8 mouse cellular contexts compared by ENCODE assay signal in the genomic region with DNA sequence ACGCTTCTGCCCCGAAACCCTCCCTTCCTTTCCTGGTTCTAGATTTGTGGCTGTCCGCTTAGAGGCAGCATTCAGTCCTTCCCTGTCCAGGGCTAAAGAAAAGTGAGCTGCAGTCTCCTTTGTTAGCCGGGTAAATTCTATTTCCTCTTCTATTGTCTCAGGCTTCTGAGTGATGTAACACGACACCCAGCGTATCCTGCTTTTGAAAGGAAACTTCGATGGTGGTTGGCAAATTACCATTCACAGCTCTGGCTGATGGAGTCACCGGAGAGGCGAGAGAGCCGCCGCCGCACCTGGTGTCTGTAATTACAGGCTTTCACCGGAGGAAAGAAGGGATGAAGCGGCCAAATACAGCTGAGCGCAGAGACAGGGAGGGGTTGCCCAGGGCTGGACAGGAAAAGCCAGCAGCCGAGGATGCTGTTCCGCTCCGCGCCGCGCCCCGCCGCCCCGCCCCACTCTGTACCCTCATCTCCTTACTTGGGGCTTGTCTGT.
DNase-seq lines count a peak whose midpoint lies in the region; ATAC-seq and TF ChIP-seq lines count a peak whose summit lies in the region.

No protein-coding gene starts in this region.

- peaks cover 4% of the 10 kb centered on the region; the same call in 1 of the 2 replicates for H3K4me1 ChIP-seq in liver, embryonic 15.5 days (replicated peaks)

- WGBS in liver, embryonic 15.5 days (ENCODE audit: insufficient replicate concordance): 4% methylated on average over 24 of the region's 24 CpGs

- no peaks in the 10 kb centered on the region for H3K36me3 ChIP-seq in liver, embryonic 15.5 days (replicated peaks)

- peaks cover 48% of the 10 kb centered on the region for H3K27me3 ChIP-seq in liver, embryonic 15.5 days

- no peak overlapping the region for H3K27ac ChIP-seq in layer of hippocampus, adult 2 months
- no peak overlapping the region for H3K27ac ChIP-seq in liver, embryonic 15.5 days (replicated peaks)

- peak overlapping the region; percentile 48 for H3K4me2 ChIP-seq in liver, embryonic 15.5 days

- peak overlapping the region; percentile 56 for H3K4me3 ChIP-seq in layer of hippocampus, adult 2 months
- peak overlapping the region; percentile 28 for H3K4me3 ChIP-seq in liver, embryonic 15.5 days (replicated peaks)

- H3K9ac ChIP-seq in liver, embryonic 15.5 days: no peak overlapping the region

- no peaks in the 10 kb centered on the region for H3K9me3 ChIP-seq in liver, embryonic 15.5 days (replicated peaks)

- no peak for TF ChIP-seq CTCF in layer of hippocampus, adult 2 months (conservative IDR thresholded peaks at IDR 0.05)

- no peak for ATAC-seq in liver, embryonic 15.5 days (ENCODE audit: insufficient read depth)

- no peak for DNase-seq in layer of hippocampus, adult 2 months (ENCODE audit: low spot score in 2 of 2)
- DNase-seq in layer of hippocampus, postnatal 14 days (ENCODE audit: low spot score in 2 of 2): no peak
- DNase-seq in brain, adult 2 months (ENCODE audit: low read depth, low spot score): peak; percentile 57
- peak; percentile 19 for DNase-seq in gastrocnemius, postnatal 25 days
- peak; percentile 56 for DNase-seq in induced T-regulatory cell, adult 2 months (ENCODE audit: low read depth)
- DNase-seq in natural killer cell, adult 2 months (ENCODE audit: low spot score in 2 of 2): peak; percentile 12 to 16
- DNase-seq in spleen, postnatal 4 days (ENCODE audit: low spot score in 2 of 2): no peak

Comparison
In these comparisons a context has a peak if more than half of its experiments do, and no peak if none do; other contexts are left out.
1. DNase-seq: peak in brain, adult 2 months (single experiment), gastrocnemius, postnatal 25 days (single experiment), induced T-regulatory cell, adult 2 months (single experiment) and natural killer cell, adult 2 months (2 of 2); none in layer of hippocampus, adult 2 months (0 of 2), layer of hippocampus, postnatal 14 days (0 of 2) and spleen, postnatal 4 days (0 of 2).